Mouse (Mus musculus) heart, adult 2 months (tissue): ENCODE results near the gene Smg6.

Experiments used
- CTCF ChIP-seq: fragments of 200-600 bp; IDR thresholded peaks from 2 replicates; pipeline ENCODE4 v1.8.1; 2022; ENCODE audit warnings: antibody characterized with exemption, mild to moderate bottlenecking, moderate library complexity
- POLR2A ChIP-seq: fragments of 200-500 bp; IDR thresholded peaks from 2 replicates; pipeline ENCODE4 v1.6.1; 2011; ENCODE audit warnings: mild to moderate bottlenecking, low read depth, low read length, control low read depth; ENCODE audit not compliant: insufficient read depth

DNA sequence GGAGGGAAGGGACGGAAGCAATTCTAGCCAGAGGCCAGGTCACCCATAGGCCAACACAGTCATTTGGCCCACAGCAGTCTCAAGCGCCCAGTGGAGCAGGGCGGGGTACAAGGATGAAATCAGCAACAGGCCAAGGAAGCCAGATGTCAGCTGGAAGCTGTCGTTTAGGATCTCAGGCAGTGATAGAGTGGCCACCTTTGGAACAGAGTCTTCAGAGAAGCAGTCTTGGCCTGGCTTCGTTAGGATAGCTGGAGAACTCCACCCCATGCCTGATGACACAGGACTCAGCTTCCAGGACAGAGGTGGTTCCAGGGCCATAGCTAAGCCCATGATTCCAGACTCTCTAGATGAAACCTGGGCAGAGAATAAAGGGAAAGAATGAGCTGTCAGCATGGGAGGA lies 214.8 kb downstream of the Smg6 start:
- no peak for TF ChIP-seq CTCF
- TF ChIP-seq POLR2A = no peak
